Mouse (Mus musculus): Measurements from ENCODE around the gene Qtrt1. TPM values are rescaled to one million over a fixed set of nuclear protein-coding genes. Genes with fewer than 3 reads are reported as not detected.

Gene Qtrt1
- polyA plus RNA-seq, 1 experiment = 35.5 TPM

- 27% methylated on average over 9 of the region's 9 CpGs for WGBS
- DNase-seq (ENCODE audit: low read depth, low spot score) = no peak
Observed at GRCm38 (mm10) chr9:21409592-21410317, 1.9 kb upstream of the Qtrt1 start.

- no peak for DNase-seq (ENCODE audit: low read depth, low spot score)
- 90% methylated on average over 2 of the region's 2 CpGs for WGBS
Observed at GRCm38 (mm10) chr9:21417866-21418265, 6.2 kb downstream of the Qtrt1 start.

- DNase-seq (ENCODE audit: low read depth, low spot score) = no peak
- 58% methylated on average over 2 of the region's 2 CpGs for WGBS
Observed at GRCm38 (mm10) chr9:21419646-21420045, 8.0 kb downstream of the Qtrt1 start.

GRCm38 (mm10) chr9:21424631-21425555 is 13.3 kb downstream of the Qtrt1 start, which contains the start of gene Dnm2:
Gene Dnm2, plus strand, starts transcription at chr9:21424908.
- WGBS = under 1% methylated on average over 82 of the region's 82 CpGs
- DNase-seq (ENCODE audit: low read depth, low spot score) = peak; percentile 100

GRCm38 (mm10) chr9:21425556-21425945 is 13.9 kb downstream of the Qtrt1 start:
- WGBS = under 1% methylated on average over 6 of the region's 6 CpGs
- DNase-seq (ENCODE audit: low read depth, low spot score) = no peak

GRCm38 (mm10) chr9:21426013-21426412 is 14.4 kb downstream of the Qtrt1 start:
- 5% methylated on average over 1 of the region's 1 CpGs for WGBS

GRCm38 (mm10) chr9:21426525-21426924 is 14.9 kb downstream of the Qtrt1 start:
- 40% methylated on average over 2 of the region's 2 CpGs for WGBS

More at GRCm38 (mm10) chr9:21426013-21426412, 14.4 kb downstream of the Qtrt1 start:
- DNase-seq (ENCODE audit: low read depth, low spot score) = no peak

GRCm38 (mm10) chr9:21427773-21428172 is 16.1 kb downstream of the Qtrt1 start:
- no peak for DNase-seq (ENCODE audit: low read depth, low spot score)
- 72% methylated on average over 2 of the region's 2 CpGs for WGBS

More at GRCm38 (mm10) chr9:21426525-21426924, 14.9 kb downstream of the Qtrt1 start:
- DNase-seq (ENCODE audit: low read depth, low spot score) = no peak

- WGBS = 82% methylated on average over 6 of the region's 6 CpGs
- no peak for DNase-seq (ENCODE audit: low read depth, low spot score)
Observed at GRCm38 (mm10) chr9:21428178-21428577, 16.5 kb downstream of the Qtrt1 start.

GRCm38 (mm10) chr9:21430724-21431123 is 19.1 kb downstream of the Qtrt1 start:
- 71% methylated on average over 7 of the region's 7 CpGs for WGBS
- DNase-seq (ENCODE audit: low read depth, low spot score) = no peak

- DNase-seq (ENCODE audit: low read depth, low spot score) = no peak
- WGBS = 75% methylated on average over 7 of the region's 7 CpGs
Observed at GRCm38 (mm10) chr9:21432066-21432465, 20.4 kb downstream of the Qtrt1 start.

GRCm38 (mm10) chr9:21433766-21434165 is 22.1 kb downstream of the Qtrt1 start:
- 86% methylated on average over 8 of the region's 8 CpGs for WGBS
- no peak for DNase-seq (ENCODE audit: low read depth, low spot score)

GRCm38 (mm10) chr9:21434410-21434809 is 22.8 kb downstream of the Qtrt1 start:
- no peak for DNase-seq (ENCODE audit: low read depth, low spot score)
- WGBS = 56% methylated on average over 2 of the region's 2 CpGs

GRCm38 (mm10) chr9:21435777-21436635 is 24.4 kb downstream of the Qtrt1 start:
- no peak for DNase-seq (ENCODE audit: low read depth, low spot score)
- 42% methylated on average over 7 of the region's 7 CpGs for WGBS

GRCm38 (mm10) chr9:21437577-21437976 is 25.9 kb downstream of the Qtrt1 start:
- WGBS = 96% methylated on average over 6 of the region's 6 CpGs
- no peak for DNase-seq (ENCODE audit: low read depth, low spot score)

- DNase-seq (ENCODE audit: low read depth, low spot score) = no peak
- 62% methylated on average over 3 of the region's 3 CpGs for WGBS
Observed at GRCm38 (mm10) chr9:21438219-21438618, 26.6 kb downstream of the Qtrt1 start.

- WGBS = 56% methylated on average over 3 of the region's 3 CpGs
- no peak for DNase-seq (ENCODE audit: low read depth, low spot score)
Observed at GRCm38 (mm10) chr9:21439456-21439855, 27.8 kb downstream of the Qtrt1 start.

- WGBS = 85% methylated on average over 2 of the region's 2 CpGs
- no peak for DNase-seq (ENCODE audit: low read depth, low spot score)
Observed at GRCm38 (mm10) chr9:21439914-21440313, 28.3 kb downstream of the Qtrt1 start.

GRCm38 (mm10) chr9:21440387-21440786 is 28.8 kb downstream of the Qtrt1 start:
- DNase-seq (ENCODE audit: low read depth, low spot score) = no peak

GRCm38 (mm10) chr9:21443853-21444252 is 32.2 kb downstream of the Qtrt1 start:
- DNase-seq (ENCODE audit: low read depth, low spot score) = no peak
- 95% methylated on average over 8 of the region's 8 CpGs for WGBS
